Mouse (Mus musculus) frontal cortex, adult 2 months (tissue): Measurements from ENCODE around the gene Slc19a3. TPM values are rescaled to one million over a fixed set of nuclear protein-coding genes. Genes with fewer than 3 reads are reported as not detected.
"Not testable (repeated sequence)": the region's sequence is repeated elsewhere in the genome, so short reads cannot be mapped to it uniquely, and the experiment has no call there.

ENCODE experiments used
- DNase-seq, 2 experiments: peaks; one replicate each; pipeline ENCODE4 v3.0.0; 2022; ENCODE audit warnings: low spot score in 1 of 2; ENCODE audit errors: extremely low spot score in 1 of 2
- polyA plus RNA-seq: library from polyadenylated mRNA; depleted of rRNA; stranded (reverse); fragments of >200 nt; gene quantifications from 2 replicates; pipeline ENCODE4 v1.2.3, GENCODE M21; 2012; rRNA removed

Slc19a3 gene
- polyA plus RNA-seq, 1 experiment, result 5.0 TPM

- no peak for DNase-seq
These were observed 23.8 kb downstream of the Slc19a3 start for GRCm38 (mm10) chr1:83014477-83014876.

- no peak for DNase-seq
These were observed 30.8 kb downstream of the Slc19a3 start for GRCm38 (mm10) chr1:83007471-83007870.

GRCm38 (mm10) chr1:83006218-83007179 lies 31.7 kb downstream of the Slc19a3 start:
- no peak for DNase-seq

GRCm38 (mm10) chr1:83000306-83000705 lies 37.9 kb downstream of the Slc19a3 start, which contains the start of gene Gm47959:
TSS of gene Gm47959 (plus strand) at chr1:83000548.
- not testable (repeated sequence) for DNase-seq

DNA sequence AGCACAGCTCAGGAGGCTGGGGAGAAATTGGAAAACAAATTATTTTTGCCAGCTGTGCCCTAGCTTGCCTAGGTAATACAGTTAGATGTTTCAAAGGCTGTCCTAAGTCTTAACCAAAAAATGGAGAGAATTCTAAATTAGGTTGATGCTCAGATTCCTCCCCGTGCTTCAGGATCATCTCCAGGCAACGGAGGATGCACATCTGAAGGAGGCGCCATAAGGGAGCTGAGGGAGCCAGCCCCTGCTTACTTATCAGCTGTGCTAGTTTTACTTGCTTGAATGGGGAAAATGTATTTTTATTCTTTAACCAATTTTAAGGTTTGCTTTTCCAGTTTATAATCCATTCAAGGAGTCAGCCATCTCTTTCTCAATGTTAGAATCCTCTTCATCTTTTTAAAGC lies 44.3 kb downstream of the Slc19a3 start:
- no peak for DNase-seq

DNA sequence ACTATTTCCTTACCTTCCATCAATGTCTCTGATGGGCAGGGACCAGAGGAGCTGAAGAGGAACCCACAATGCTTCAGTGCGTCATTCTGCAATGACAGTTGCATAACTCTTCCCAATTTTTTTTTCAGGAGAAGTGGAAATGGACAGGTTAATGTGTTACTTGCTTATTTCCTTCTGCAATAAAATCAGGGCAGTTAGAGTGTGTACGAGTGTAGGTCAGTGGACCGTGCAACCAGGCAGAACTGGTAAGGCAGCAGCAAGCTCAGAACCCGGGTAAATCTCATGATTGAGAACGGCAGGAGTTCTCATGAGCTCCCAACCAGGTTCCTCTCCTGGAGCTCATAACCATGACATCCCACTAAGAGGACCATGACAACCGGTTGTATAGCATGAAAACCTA lies 46.2 kb downstream of the Slc19a3 start:
- no peak for DNase-seq

GRCm38 (mm10) chr1:82991596-82991995 lies 46.7 kb downstream of the Slc19a3 start:
- no peak for DNase-seq

- no peak for DNase-seq
These were observed 47.2 kb downstream of the Slc19a3 start for GRCm38 (mm10) chr1:82991062-82991461.

DNA sequence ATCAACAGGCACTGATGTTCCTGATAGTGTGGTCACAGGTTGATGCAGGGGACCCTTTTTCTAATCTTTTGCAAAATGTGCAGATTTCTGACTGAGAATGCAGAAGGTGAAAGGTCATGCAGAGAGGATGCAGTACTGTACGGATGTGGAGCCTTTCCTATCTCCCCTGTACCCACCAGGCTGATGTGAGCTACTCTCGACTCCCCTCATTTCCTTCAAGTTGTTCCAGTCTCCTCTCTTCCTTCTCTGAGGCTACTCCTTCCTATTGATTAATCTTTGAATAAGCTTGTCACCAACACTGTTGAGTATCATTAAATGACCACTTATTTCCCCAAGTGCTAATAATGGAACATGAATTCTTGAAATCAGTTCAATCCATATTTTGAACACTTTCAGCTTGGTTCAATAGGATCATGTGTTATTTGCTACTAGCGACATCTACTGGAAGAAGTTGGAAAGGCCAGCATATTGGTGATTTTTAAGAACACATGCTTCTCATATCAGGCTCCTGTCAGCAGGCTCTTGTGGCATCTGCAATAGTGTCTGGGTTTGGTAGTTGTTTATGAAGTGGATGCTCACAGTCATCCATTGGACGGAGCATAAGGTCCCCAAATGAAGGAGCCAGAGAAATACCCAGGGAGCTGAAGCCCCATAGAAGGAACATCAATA lies 50.6 kb downstream of the Slc19a3 start:
- peak; percentile 44 to 92 for DNase-seq

DNA sequence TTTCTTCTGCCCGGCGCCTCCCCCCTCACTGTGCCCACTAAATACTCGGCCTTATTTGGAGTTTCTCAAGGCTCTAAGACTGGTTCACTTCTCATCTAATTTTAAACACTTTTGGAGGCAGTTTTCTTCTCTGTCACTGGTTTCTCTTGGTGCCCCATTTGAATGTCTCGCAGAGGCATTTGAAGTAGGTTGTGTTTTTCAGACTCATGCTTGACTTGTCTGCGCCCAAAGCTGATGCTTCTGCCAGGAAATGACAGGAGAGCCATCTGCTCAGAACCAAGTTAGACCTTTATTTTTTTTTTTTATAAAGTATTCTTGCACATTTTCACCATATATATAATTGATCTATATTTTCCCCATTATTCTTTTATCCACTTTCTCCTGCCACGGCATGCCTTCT lies 51.5 kb downstream of the Slc19a3 start:
- peak in 1 of 2 experiments; percentile 27 for DNase-seq

DNA sequence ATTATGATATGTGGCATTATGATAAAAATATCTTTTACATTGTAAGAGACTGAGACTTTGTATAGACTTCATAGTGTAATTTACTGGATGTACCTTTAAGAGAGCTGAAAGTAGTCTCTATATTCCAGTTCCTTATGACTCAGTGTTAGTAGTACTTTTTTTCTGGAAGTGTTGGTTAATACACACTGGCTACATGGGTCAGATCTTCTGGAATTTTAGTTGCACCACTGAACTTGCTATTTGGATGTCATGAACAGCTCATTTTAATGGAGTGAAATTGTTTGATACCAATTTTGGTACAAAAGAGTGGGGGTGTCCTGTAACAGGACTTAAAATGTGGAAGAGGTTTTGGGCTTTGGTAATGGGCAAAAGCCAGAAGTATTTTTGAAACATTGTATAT lies 60.4 kb downstream of the Slc19a3 start:
- no peak for DNase-seq

GRCm38 (mm10) chr1:82975750-82976149 lies 62.5 kb downstream of the Slc19a3 start:
- no peak for DNase-seq

- DNase-seq, result no peak
These were observed 63.9 kb downstream of the Slc19a3 start for GRCm38 (mm10) chr1:82974342-82974741.

- no peak for DNase-seq
These were observed 64.3 kb downstream of the Slc19a3 start for GRCm38 (mm10) chr1:82973901-82974300.

DNA sequence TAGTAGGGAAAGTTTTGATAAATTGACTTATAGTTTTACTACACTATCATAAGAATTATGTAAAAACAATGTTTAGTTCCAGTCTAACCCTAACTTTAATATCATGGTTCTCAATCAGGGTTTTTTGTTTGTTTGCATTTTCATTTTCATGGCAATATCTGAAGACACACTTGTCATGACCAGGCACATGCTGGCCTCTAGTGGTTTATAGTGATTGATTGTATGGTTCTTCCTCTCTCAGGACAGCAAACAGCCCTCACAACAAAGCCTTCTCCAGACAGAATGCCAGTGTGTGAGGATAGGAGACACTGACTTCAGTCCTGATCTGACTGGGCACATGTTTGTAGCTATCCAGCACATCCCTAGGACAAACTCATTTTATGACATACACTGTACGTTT lies 65.0 kb downstream of the Slc19a3 start:
- DNase-seq, result peak in 1 of 2 experiments; percentile 4

- no peak for DNase-seq
These were observed 66.2 kb downstream of the Slc19a3 start for GRCm38 (mm10) chr1:82972046-82972445.

DNA sequence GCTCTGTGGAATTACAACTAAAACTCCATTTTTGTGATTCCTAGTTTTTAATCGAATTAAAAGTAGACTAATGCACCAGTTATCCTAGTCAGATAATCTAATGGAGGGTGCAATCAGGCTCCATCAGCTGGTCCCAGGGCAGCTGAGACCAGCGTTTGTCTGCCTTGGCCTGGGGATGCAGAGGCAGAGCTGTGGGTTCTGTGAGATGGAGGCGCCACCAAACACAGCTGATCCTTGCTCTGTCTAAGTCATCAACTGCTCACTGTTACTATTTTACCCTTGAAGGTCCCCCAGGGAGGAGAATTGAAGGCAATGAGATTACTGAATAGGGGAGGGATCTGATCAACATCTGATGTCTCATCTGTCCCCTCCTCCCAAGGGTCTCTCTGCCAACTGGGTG lies 71.8 kb downstream of the Slc19a3 start:
- DNase-seq, result no peak

Other genes starting within 250 kb of the Slc19a3 start
- gene Agfg1, start 199.0 kb downstream of the Slc19a3 start, polyA plus RNA-seq, result 36.0 and 36.3 TPM in 2 replicates
- gene A030005L19Rik, start 125.1 kb downstream of the Slc19a3 start, polyA plus RNA-seq, result 1.5 and 2.2 TPM in 2 replicates
- 0.15 and 0.20 TPM in 2 replicates for gene A030014E15Rik, start 113.5 kb downstream of the Slc19a3 start, polyA plus RNA-seq
- gene Gm6217, start 107.0 kb downstream of the Slc19a3 start, polyA plus RNA-seq, result not detected in 2 replicates
- not detected in 2 replicates for gene A030003K21Rik, start 95.1 kb downstream of the Slc19a3 start, polyA plus RNA-seq
- gene Gm7544, start 82.4 kb downstream of the Slc19a3 start, polyA plus RNA-seq, result not detected in 2 replicates
- not detected in 2 replicates for gene Gm47955, start 78.2 kb downstream of the Slc19a3 start, polyA plus RNA-seq
- not detected in 2 replicates for gene Gm47959, start 37.9 kb downstream of the Slc19a3 start, polyA plus RNA-seq
- gene Krtap28-10, start 4.0 kb upstream of the Slc19a3 start, polyA plus RNA-seq, result not detected in 2 replicates
- gene Gm47969, start 6.5 kb upstream of the Slc19a3 start, polyA plus RNA-seq, result 0.14 TPM in 1 of 2 replicates, not detected in the other
- not detected in 2 replicates for gene A030005K14Rik, start 20.9 kb upstream of the Slc19a3 start, polyA plus RNA-seq
- 0.18 TPM in 1 of 2 replicates, not detected in the other for gene Krtap28-13, start 22.5 kb upstream of the Slc19a3 start, polyA plus RNA-seq
- gene Ccl20, start 78.3 kb upstream of the Slc19a3 start, polyA plus RNA-seq, result not detected in 2 replicates
- 0.44 and 0.48 TPM in 2 replicates for gene Daw1, start 121.3 kb upstream of the Slc19a3 start, polyA plus RNA-seq